Mouse (Mus musculus) embryonic facial prominence, embryonic 11.5 days (tissue): ENCODE data around the gene Tap1. TPM values are rescaled to one million over a fixed set of nuclear protein-coding genes. Genes with fewer than 3 reads are reported as not detected.
"Not testable (repeated sequence)": the region's sequence is repeated elsewhere in the genome, so short reads cannot be mapped to it uniquely, and the experiment has no call there.

ENCODE experiments used
- ATAC-seq: fragments of 200-750 bp; cut with Nextera tagmentation; replicated peaks from 2 replicates; pipeline ENCODE4 v1.8.0; 2017; ENCODE audit warnings: low read depth; ENCODE audit not compliant: insufficient number of reproducible peaks, low FRiP score, low TSS enrichment
- DNase-seq: peaks from one replicate; pipeline ENCODE4 v3.0.0-alpha.2; 2015; ENCODE audit warnings: low spot score
- H3K27ac ChIP-seq: fragments of 300-500 bp; sonication (generic); replicated peaks from 2 replicates; pipeline ENCODE4 v1.5.1; 2014; ENCODE audit warnings: mild to moderate bottlenecking, low read depth, low read length, control low read depth
- H3K27me3 ChIP-seq: fragments of 300-500 bp; sonication (generic); 2 replicates; pipeline ENCODE4 v1.6.1; 2014; ENCODE audit warnings: mild to moderate bottlenecking, low read length, moderate library complexity, mixed read lengths; ENCODE audit not compliant: control insufficient read depth, insufficient read depth
- H3K36me3 ChIP-seq: fragments of 300-500 bp; sonication (generic); replicated peaks from 2 replicates; pipeline ENCODE4 v1.6.1; 2014; ENCODE audit warnings: low read depth, mild to moderate bottlenecking, low read length, moderate library complexity, mixed read lengths; ENCODE audit not compliant: control insufficient read depth, insufficient read depth
- H3K4me1 ChIP-seq: fragments of 300-500 bp; sonication (generic); 2 replicates; pipeline ENCODE4 v1.6.1; 2014; ENCODE audit warnings: low read length, mixed read lengths; ENCODE audit not compliant: control insufficient read depth, insufficient read depth
- H3K4me2 ChIP-seq: fragments of 300-500 bp; sonication (generic); 2 replicates; pipeline ENCODE4 v1.6.1; 2014; ENCODE audit warnings: low read depth, mild to moderate bottlenecking, control low read depth, low read length, moderate library complexity
- H3K4me3 ChIP-seq: fragments of 300-500 bp; sonication (generic); 2 replicates; pipeline ENCODE4 v1.5.1; 2014; ENCODE audit warnings: low read depth, low read length, control low read depth
- H3K9ac ChIP-seq: fragments of 300-500 bp; sonication (generic); replicated peaks from 2 replicates; pipeline ENCODE4 v1.6.1; 2014; ENCODE audit warnings: mild to moderate bottlenecking, control low read depth, low read length
- H3K9me3 ChIP-seq: fragments of 300-500 bp; sonication (generic); replicated peaks from 2 replicates; pipeline ENCODE4 v1.6.1; 2016; ENCODE audit warnings: mild to moderate bottlenecking, low read length, inconsistent platforms, mixed read lengths; ENCODE audit not compliant: control insufficient read depth
- WGBS: fragments of 180-500 bp; shearing (Covaris S2); extraction: QIAGEN DNeasy Blood & Tissue Kit; methylation state at CpG from one replicate; pipeline ENCODE4 v1.1.7; 2014; 5-methylcytosine and 5-hydroxymethylcytosine counted together
- polyA plus RNA-seq: library from polyadenylated mRNA; unstranded; fragments of >200 nt; fragmentation: Nextera tagmentation; extraction: Ambion mirVana; gene quantifications from 2 replicates; pipeline ENCODE4 v1.2.1, GENCODE M21; 2014

Gene Tap1
- polyA plus RNA-seq, 1 experiment from 2014 or later: 2.3 TPM

GRCm38 (mm10) chr17:34217216-34217928 is 30.0 kb downstream of the Tap1 start:
- H3K4me1 ChIP-seq: no peaks in the 10 kb centered on the region
- WGBS: 86% methylated on average over 8 of the region's 8 CpGs
- peaks cover 15% of the 10 kb centered on the region for H3K27me3 ChIP-seq
- no peak overlapping the region for H3K4me2 ChIP-seq
- no peaks in the 10 kb centered on the region for H3K9me3 ChIP-seq
- H3K27ac ChIP-seq: no peak overlapping the region
- H3K9ac ChIP-seq: no peak overlapping the region
- ATAC-seq: no peak
- H3K36me3 ChIP-seq: no peaks in the 10 kb centered on the region
- no peak overlapping the region for H3K4me3 ChIP-seq
- no peak for DNase-seq

DNA sequence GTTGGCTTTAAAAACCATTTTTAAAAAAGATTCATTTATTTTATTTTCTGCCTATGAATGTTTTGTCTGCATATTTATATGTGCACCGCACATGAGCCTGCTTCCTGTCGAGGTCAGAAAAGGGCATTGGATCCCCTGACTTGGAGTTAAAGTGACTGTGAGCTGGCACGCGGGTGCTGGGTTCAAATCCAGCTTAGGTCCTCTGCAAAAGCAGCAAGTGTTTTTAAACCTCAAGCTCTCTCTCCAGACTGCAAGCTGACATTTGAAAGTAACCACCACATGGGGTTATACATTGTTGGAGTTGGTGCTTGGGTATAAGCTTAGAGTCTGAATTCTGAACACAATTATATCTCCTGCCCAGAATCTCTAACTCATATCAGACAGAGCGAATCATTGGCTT is 30.6 kb downstream of the Tap1 start:
- H3K27me3 ChIP-seq: peaks cover 15% of the 10 kb centered on the region
- H3K9me3 ChIP-seq: no peaks in the 10 kb centered on the region
- H3K4me1 ChIP-seq: no peaks in the 10 kb centered on the region
- H3K27ac ChIP-seq: no peak overlapping the region
- no peak overlapping the region for H3K4me3 ChIP-seq
- H3K9ac ChIP-seq: no peak overlapping the region
- ATAC-seq: no peak
- 89% methylated on average over 5 of the region's 5 CpGs for WGBS
- DNase-seq: no peak
- no peak overlapping the region for H3K4me2 ChIP-seq
- no peaks in the 10 kb centered on the region for H3K36me3 ChIP-seq

- Histone ChIP-seq H3K27me3 (peaks cover 11% of the 10 kb centered on the region), H3K4me2 (no peak overlapping the region), H3K9me3 (no peaks in the 10 kb centered on the region), H3K36me3 (no peaks in the 10 kb centered on the region), H3K27ac (no peak overlapping the region), H3K9ac (no peak overlapping the region), H3K4me1 (no peaks in the 10 kb centered on the region), H3K4me3 (no peak overlapping the region)
- DNase-seq (no peak), ATAC-seq (no peak)
- 85% methylated on average over 11 of the region's 11 CpGs for WGBS
These were observed 31.3 kb downstream of the Tap1 start for GRCm38 (mm10) chr17:34218675-34219074.

GRCm38 (mm10) chr17:34219096-34219495 is 31.7 kb downstream of the Tap1 start:
- not testable (repeated sequence) for ATAC-seq, H3K9me3 ChIP-seq, DNase-seq, H3K27me3 ChIP-seq, H3K4me3 ChIP-seq, H3K36me3 ChIP-seq, H3K4me1 ChIP-seq, H3K27ac ChIP-seq, H3K9ac ChIP-seq, H3K4me2 ChIP-seq
- WGBS: 85% methylated on average over 7 of the region's 11 CpGs

- not testable (repeated sequence) for DNase-seq, H3K27ac ChIP-seq, ATAC-seq, H3K27me3 ChIP-seq, H3K4me1 ChIP-seq, H3K9me3 ChIP-seq, H3K4me3 ChIP-seq, H3K9ac ChIP-seq, H3K36me3 ChIP-seq, H3K4me2 ChIP-seq
- WGBS: 91% methylated on average over 3 of the region's 7 CpGs
These were observed 32.4 kb downstream of the Tap1 start for GRCm38 (mm10) chr17:34219801-34220200.

GRCm38 (mm10) chr17:34220401-34220800 is 33.0 kb downstream of the Tap1 start:
- H3K4me3 ChIP-seq, H3K4me1 ChIP-seq, H3K27me3 ChIP-seq, ATAC-seq, H3K9ac ChIP-seq, H3K27ac ChIP-seq, H3K4me2 ChIP-seq, H3K36me3 ChIP-seq, DNase-seq, H3K9me3 ChIP-seq: not testable (repeated sequence)
- 100% methylated on average over 3 of the region's 16 CpGs for WGBS

- Histone ChIP-seq H3K27ac (no peak overlapping the region), H3K36me3 (no peaks in the 10 kb centered on the region), H3K9ac (no peak overlapping the region), H3K4me3 (no peak overlapping the region), H3K27me3 (no peaks in the 10 kb centered on the region), H3K4me1 (no peaks in the 10 kb centered on the region), H3K9me3 (no peaks in the 10 kb centered on the region), H3K4me2 (no peak overlapping the region)
- WGBS: 95% methylated on average over 3 of the region's 3 CpGs
- ATAC-seq: no peak
- DNase-seq: no peak
These were observed 37.5 kb downstream of the Tap1 start for GRCm38 (mm10) chr17:34224816-34225215.

DNA sequence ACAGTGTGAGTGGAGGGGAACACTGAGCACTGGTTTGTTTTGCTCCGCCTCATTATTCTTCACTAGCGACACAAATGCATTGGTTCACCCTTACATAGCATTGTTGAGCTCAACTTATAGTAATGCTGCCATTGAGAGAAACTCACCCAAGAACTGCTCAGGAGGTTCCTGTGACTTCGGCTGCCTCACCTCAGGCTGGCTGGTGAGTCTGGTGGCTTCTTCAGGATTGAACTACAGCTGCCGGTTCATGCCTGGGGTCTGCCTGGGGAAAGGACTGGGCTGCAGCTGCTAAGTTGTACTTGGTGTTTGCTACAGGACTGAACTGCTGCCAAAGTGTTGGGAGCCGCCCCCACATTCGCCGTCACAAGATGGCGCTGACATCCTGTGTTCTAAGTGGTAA is 38.1 kb downstream of the Tap1 start:
- Histone ChIP-seq H3K27ac (no peak overlapping the region), H3K9me3 (no peaks in the 10 kb centered on the region), H3K4me1 (no peaks in the 10 kb centered on the region), H3K27me3 (no peaks in the 10 kb centered on the region), H3K4me2 (no peak overlapping the region), H3K9ac (no peak overlapping the region), H3K4me3 (no peak overlapping the region), H3K36me3 (no peaks in the 10 kb centered on the region)
- 93% methylated on average over 8 of the region's 8 CpGs for WGBS
- ATAC-seq (no peak), DNase-seq (no peak)
